Mouse (Mus musculus): ENCODE measurements around the gene Creg1. TPM values are rescaled to one million over a fixed set of nuclear protein-coding genes. Genes with fewer than 3 reads are reported as not detected.

Gene Creg1
- polyA plus RNA-seq, 1 experiment from 2014 or later = 38.9 TPM

DNA sequence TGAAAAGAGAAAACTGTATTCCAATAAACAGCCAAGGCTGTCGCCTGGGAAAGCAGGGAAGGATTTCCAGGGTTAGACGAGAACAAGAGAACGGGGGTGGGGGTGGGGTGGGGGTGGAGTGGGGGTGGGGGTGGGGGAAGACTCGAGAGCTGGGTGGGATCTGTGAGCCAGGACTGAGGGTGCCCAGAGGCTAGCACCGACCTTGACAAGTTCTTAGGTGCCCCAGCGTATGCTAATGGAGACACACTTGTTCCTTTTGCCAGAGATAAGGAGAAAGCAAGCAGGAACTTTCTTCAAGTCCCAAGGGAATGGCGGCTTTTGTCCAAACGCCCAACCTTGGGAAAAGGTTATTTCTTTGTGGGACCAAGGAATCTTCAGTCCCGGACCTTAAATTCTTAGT is 8.5 kb downstream of the Creg1 start:
- Histone ChIP-seq H3K4me3 (no peak overlapping the region), H3K4me2 (replicated peaks) (peak overlapping the region; percentile 29; the same call in 1 of the 2 replicates), H3K9ac (no peak overlapping the region), H3K27ac (no peak overlapping the region), H3K4me1 (0 out of 2 replicates have a peak, but pooled peaks cover 11% of the 10 kb centered on the region), H3K27me3 (peaks cover 10% of the 10 kb centered on the region), H3K9me3 (replicated peaks) (peaks cover 4% of the 10 kb centered on the region; the same call in 1 of the 2 replicates), H3K36me3 (no peaks in the 10 kb centered on the region)
- WGBS = 53% methylated on average over 9 of the region's 9 CpGs
- ATAC-seq (ENCODE audit: low FRiP score) = no peak

DNA sequence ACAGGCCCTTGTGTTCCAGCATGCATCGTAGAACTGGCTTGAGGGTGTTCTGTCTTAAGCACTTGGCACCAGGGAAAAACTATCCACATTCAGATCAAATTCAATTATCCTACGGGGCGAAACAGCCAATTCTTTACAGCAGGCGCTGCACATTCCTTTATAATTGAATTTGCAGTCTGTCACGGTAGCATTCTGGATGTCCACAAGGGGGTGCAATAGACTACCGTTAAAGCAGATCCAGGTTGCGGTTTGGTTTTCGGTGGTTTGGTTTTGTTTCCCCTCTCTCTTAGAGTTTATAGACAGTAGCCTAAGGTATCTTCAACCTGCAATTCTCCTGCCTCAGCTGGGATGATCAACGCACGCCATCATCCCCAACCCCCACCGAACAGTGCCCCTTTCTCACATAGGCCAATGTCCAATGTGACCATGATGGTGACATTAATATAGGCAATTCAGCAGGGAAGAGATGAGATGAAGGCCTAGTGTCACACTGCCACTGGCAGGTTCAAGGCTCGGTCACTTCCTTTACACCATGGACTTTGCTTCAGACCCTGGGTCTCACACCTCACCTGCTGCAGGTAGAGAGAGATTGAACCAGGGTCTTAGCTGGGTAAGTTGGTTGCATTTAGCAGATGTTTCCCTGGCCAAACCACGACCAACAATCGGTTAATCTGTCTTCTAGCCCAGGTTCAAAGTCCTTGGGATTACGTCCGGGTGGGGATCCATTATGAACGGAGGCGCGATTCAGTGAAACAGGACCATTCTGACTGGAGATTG is 12.2 kb downstream of the Creg1 start:
- Histone ChIP-seq H3K4me3 (no peak overlapping the region), H3K9me3 (replicated peaks) (no peaks in the 10 kb centered on the region), H3K36me3 (no peaks in the 10 kb centered on the region), H3K27me3 (peaks cover 35% of the 10 kb centered on the region), H3K4me2 (replicated peaks) (no peak overlapping the region), H3K9ac (no peak overlapping the region), H3K4me1 (peaks cover 18% of the 10 kb centered on the region; the same call in 1 of the 2 replicates), H3K27ac (no peak overlapping the region)
- no peak for ATAC-seq (ENCODE audit: low FRiP score)
- WGBS = 46% methylated on average over 19 of the region's 19 CpGs

DNA sequence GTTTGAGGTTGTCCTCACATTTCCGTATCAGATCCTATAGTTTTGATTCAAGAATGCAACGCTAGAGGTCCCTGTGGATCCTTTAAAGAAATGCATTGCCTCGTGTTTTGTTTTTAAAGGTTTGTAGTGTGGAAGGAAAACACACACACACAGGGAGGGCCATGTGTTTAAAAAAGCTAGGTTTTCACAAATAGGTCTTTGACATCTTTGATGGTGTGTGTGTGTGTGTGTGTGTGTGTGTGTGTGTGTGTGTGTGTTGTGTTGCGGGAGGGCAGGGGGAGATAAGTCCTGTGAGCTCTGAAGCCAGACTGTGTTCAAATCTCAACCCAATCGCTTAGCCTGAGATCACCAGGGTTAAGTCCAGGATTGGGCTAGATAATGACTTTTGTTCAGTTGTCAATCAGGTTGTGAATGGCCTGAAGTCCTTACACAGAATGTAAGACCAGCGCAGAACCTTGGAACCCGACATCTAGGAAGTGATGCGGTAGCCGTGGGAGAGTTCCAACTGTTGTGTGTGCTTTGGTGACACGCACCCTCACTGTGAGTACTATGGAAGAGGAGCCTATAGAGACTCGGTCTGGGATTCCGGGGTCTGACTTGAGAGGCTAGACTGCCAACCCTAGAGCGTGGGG is 16.5 kb downstream of the Creg1 start:
- Histone ChIP-seq H3K9ac (no peak overlapping the region), H3K4me3 (peak overlapping the region; percentile 25; the same call in 1 of the 2 replicates), H3K27me3 (peaks cover 61% of the 10 kb centered on the region), H3K27ac (no peak overlapping the region), H3K36me3 (no peaks in the 10 kb centered on the region), H3K4me1 (peaks cover 13% of the 10 kb centered on the region; the same call in 1 of the 2 replicates), H3K4me2 (replicated peaks) (peak overlapping the region; percentile 48), H3K9me3 (replicated peaks) (no peaks in the 10 kb centered on the region)
- ATAC-seq (ENCODE audit: low FRiP score) = peak; percentile 66
- 4% methylated on average over 13 of the region's 13 CpGs for WGBS

DNA sequence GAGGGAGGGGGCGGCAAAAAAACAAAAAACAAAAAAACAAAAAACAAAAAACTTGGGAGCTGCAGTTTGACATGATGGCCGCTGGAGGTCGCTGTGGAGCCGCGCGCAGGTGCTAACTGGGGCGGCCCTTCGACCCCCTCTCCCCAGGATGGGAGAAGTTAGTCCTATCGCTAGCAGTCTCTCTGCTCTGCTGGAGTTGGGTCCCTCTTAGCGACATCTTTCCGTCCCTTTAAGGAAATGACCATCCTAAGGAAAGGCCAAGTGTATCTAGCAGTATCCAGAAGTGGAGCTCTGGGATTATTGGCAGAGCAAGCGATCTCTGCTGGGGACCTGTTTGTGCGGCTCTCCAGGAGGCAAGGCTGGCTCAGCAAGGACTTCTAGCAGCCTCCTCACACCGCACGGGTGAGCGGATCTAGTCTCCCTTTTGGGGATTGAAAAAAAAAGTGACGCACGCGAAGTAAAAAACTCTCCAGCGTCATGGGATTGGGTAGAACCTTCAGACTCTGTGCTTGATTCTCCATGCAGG is 17.1 kb downstream of the Creg1 start:
- peaks cover 60% of the 10 kb centered on the region for H3K27me3 ChIP-seq
- peak overlapping the region; percentile 48 for H3K4me2 ChIP-seq (replicated peaks)
- no peak overlapping the region for H3K27ac ChIP-seq
- H3K4me1 ChIP-seq = peaks cover 13% of the 10 kb centered on the region; the same call in 1 of the 2 replicates
- peak; percentile 74 for ATAC-seq (ENCODE audit: low FRiP score)
- H3K9ac ChIP-seq = no peak overlapping the region
- H3K36me3 ChIP-seq = no peaks in the 10 kb centered on the region
- H3K4me3 ChIP-seq = peak overlapping the region; percentile 25
- WGBS = 2% methylated on average over 20 of the region's 20 CpGs
- no peaks in the 10 kb centered on the region for H3K9me3 ChIP-seq (replicated peaks)

DNA sequence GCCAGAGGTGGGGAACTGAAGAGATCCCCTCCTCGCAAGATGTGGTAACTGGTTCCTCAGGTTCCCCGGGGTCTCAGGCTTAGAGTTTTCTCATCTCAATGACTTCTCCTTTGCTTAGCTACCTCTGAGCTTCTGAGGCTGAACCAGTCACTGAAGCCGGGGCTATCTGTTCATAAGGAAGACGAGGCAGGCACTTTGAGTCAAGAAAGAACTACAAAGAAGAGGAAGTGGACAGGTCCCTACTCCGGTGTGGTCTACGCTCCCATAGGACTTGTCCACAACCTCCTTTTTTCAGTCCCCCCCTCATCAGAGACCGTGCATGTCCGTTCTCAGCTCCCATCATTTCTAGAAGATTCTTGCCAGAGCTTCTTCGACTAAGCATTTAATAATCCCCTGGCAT is 17.9 kb downstream of the Creg1 start:
- 83% methylated on average over 9 of the region's 9 CpGs for WGBS
- Histone ChIP-seq H3K27me3 (peaks cover 57% of the 10 kb centered on the region), H3K4me1 (peaks cover 13% of the 10 kb centered on the region), H3K9ac (no peak overlapping the region), H3K4me3 (no peak overlapping the region), H3K36me3 (no peaks in the 10 kb centered on the region), H3K27ac (no peak overlapping the region), H3K4me2 (replicated peaks) (no peak overlapping the region), H3K9me3 (replicated peaks) (no peaks in the 10 kb centered on the region)
- no peak for ATAC-seq (ENCODE audit: low FRiP score)

DNA sequence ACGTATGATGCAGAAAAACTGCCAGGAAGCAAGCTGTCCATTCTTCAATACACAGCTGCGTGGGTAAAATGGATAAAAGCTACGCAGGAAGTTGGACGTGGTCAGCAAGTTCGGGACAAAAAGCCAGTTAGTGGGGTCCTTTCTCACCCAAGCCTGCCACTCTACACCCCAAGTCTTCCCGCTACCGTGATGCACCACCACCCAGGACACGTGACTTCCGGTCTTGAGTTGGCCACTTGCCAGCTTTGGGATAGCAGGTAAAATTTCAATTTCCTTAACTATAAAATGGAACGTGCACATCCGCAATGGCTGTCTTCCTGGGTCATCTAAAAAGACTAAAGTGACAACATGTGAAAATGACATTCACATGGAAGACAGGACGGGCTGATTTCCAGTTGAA is 18.4 kb downstream of the Creg1 start:
- Histone ChIP-seq H3K9me3 (replicated peaks) (no peaks in the 10 kb centered on the region), H3K4me3 (no peak overlapping the region), H3K36me3 (no peaks in the 10 kb centered on the region), H3K27me3 (peaks cover 55% of the 10 kb centered on the region), H3K4me2 (replicated peaks) (no peak overlapping the region), H3K9ac (no peak overlapping the region), H3K4me1 (peaks cover 15% of the 10 kb centered on the region), H3K27ac (no peak overlapping the region)
- 91% methylated on average over 12 of the region's 12 CpGs for WGBS
- ATAC-seq (ENCODE audit: low FRiP score) = no peak

DNA sequence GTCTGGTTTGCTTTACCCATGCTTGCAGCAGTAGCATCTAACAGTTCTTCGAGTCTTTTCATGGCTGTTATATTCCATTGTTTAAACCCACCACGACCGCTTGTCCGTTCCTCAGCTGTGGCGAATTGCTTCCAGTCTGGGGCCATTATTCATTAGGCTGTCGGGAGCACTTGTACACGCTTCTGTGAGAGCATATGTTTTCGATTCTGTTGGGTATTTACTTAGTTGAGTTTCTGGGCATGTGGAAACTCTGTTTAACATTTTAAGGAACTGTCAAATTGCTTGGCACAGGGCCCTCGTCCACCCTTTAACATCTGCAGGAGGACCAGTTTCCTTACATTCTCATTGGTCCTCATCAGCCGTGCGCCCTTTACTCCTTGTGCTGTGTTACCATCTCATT is 22.8 kb downstream of the Creg1 start:
- Histone ChIP-seq H3K27me3 (peaks cover 58% of the 10 kb centered on the region), H3K9ac (no peak overlapping the region), H3K27ac (no peak overlapping the region; the same call in 1 of the 2 replicates), H3K4me2 (replicated peaks) (peak overlapping the region; percentile 7), H3K4me3 (no peak overlapping the region), H3K9me3 (replicated peaks) (no peaks in the 10 kb centered on the region), H3K4me1 (peaks cover 4% of the 10 kb centered on the region; the same call in 1 of the 2 replicates), H3K36me3 (no peaks in the 10 kb centered on the region)
- 23% methylated on average over 11 of the region's 11 CpGs for WGBS
- peak; percentile 79 for ATAC-seq (ENCODE audit: low FRiP score)

DNA sequence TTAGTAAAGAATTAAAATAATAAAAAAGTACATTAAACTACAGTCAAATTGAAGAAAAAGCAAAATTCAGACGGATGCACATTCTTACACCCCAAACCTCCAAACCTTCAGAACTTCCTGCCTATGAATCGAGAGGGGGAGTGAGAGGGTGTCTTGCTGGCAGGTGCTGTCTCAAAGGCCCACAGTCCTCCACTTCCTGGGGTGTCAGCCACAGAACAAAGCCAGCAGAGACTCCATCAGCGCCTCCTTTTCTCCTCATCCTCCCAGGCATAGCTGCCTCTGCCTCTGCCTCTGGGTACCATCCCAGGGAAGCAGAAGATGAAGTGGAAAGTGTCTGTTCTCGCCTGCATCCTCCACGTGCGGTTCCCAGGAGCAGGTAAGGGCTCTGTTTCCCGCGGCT is 25.0 kb downstream of the Creg1 start, which contains the start of gene Cd247:
TSS of gene Cd247 (plus strand) at position 171 of the 400 bp plus-strand sequence.
- no peak for ATAC-seq (ENCODE audit: low FRiP score)

DNA sequence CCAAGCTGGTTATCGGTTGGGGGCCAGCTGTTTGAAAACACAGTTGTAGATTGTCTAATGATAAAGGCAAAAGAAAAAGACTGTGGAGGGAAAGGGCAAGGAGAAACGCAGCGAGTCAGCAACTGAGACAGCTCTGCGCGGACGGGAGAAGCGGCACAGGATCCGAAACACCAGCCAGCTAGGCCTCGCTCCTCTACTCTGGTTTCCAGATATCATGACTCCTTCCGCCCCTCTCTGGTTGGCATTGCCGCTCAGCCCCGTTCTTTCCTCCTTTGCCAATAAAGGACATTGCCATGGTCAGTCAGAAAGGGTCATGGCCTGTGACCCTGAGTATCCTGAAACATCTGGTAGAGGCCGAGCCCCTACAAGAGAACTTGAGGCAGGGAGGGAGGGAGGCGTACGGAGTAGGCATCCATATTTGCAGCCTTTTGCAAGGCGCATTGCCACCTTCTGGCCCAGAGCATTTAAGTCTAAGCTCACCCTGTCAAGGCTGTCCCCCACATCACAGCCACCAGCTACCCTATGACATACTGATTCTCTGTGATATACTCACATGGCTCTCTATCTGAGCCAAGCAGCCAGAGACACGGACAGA is 25.6 kb downstream of the Creg1 start:
- Histone ChIP-seq H3K4me3 (no peak overlapping the region), H3K4me1 (peaks cover 4% of the 10 kb centered on the region; the same call in 1 of the 2 replicates), H3K27ac (no peak overlapping the region), H3K9ac (no peak overlapping the region), H3K36me3 (no peaks in the 10 kb centered on the region), H3K4me2 (replicated peaks) (no peak overlapping the region), H3K9me3 (replicated peaks) (no peaks in the 10 kb centered on the region), H3K27me3 (peaks cover 42% of the 10 kb centered on the region)
- 74% methylated on average over 17 of the region's 17 CpGs for WGBS
- ATAC-seq (ENCODE audit: low FRiP score) = no peak

More for the DNA sequence above, 25.0 kb downstream of the Creg1 start, which contains the start of gene Cd247:
- Histone ChIP-seq H3K36me3 (no peaks in the 10 kb centered on the region), H3K4me1 (peaks cover 4% of the 10 kb centered on the region; the same call in 1 of the 2 replicates), H3K27me3 (peaks cover 40% of the 10 kb centered on the region), H3K9me3 (replicated peaks) (no peaks in the 10 kb centered on the region), H3K9ac (no peak within 1 kb of the TSS), H3K27ac (no peak within 1 kb of the TSS), H3K4me2 (replicated peaks) (no peak within 1 kb of the TSS), H3K4me3 (no peak within 1 kb of the TSS)
- WGBS = 74% methylated on average over 8 of the region's 8 CpGs

DNA sequence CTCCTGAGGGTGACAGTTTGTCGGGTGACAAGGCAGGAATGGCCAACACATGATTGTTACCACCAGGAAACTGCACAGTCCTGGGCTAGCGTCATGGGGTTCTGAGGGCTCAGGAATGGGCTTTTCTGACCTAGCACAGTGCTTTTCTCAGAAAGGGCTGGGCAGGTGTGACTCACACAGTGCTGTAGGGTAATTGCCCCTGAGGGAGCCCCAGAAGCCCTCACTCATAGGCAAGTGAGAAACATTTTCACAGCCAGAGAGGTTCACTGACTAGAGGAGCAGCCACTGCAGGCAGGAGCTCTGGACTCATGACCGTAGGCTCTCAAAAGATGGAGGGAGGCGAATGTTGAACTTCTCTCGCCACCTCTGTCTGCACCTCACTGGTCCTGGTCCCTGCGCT is 26.4 kb downstream of the Creg1 start:
- Histone ChIP-seq H3K9me3 (replicated peaks) (no peaks in the 10 kb centered on the region), H3K36me3 (no peaks in the 10 kb centered on the region), H3K27me3 (peaks cover 41% of the 10 kb centered on the region), H3K27ac (no peak overlapping the region), H3K4me1 (peaks cover 4% of the 10 kb centered on the region; the same call in 1 of the 2 replicates), H3K9ac (no peak overlapping the region), H3K4me2 (replicated peaks) (no peak overlapping the region), H3K4me3 (no peak overlapping the region)
- 86% methylated on average over 6 of the region's 6 CpGs for WGBS
- no peak for ATAC-seq (ENCODE audit: low FRiP score)

DNA sequence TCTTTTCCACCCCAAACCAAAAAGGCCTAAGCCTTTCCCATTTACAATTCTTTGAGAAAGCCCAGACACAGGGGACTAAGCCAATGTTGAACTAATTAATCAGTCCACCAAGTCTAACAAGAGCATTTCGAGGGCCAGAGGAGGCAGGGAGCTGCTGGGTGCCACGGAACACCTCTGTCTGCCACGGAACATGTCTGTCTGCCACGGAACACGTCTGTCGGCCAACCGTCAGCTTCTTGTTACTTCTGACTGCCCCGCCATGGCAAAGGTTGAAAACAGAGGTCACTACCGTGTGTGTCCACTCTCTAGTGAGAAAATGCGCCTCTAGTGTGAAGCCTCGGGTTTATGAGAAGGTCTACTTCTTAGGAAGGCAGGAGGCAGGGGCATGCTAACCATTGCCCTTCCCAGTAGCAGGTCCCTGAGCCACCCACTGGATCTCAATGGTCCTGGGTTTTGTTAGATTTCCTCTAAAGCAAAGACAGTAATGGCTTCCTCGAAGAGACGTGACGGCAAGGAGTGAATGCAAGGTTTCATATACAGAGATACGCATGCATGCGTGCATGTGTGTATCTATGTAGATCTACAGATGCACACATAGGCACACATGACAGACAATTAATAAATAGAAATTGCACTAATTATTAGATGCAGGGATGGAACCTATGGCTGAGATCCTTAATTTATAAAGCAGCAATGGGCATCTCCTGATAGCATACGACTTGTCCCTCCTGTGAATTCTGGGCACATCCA is 27.1 kb downstream of the Creg1 start:
- Histone ChIP-seq H3K4me1 (peaks cover 4% of the 10 kb centered on the region; the same call in 1 of the 2 replicates), H3K36me3 (no peaks in the 10 kb centered on the region), H3K9ac (no peak overlapping the region), H3K4me2 (replicated peaks) (no peak overlapping the region), H3K4me3 (no peak overlapping the region), H3K27me3 (peaks cover 41% of the 10 kb centered on the region), H3K27ac (no peak overlapping the region), H3K9me3 (replicated peaks) (no peaks in the 10 kb centered on the region)
- WGBS = 91% methylated on average over 17 of the region's 17 CpGs
- no peak for ATAC-seq (ENCODE audit: low FRiP score)
